Mouse (Mus musculus) bone marrow macrophage, adult 2 months (primary cell): ENCODE measurements at regions not wholly inside any gene's neighbourhood (a gene's known extent, or its start where the extent isn't known, plus 50 kb on each side); places are given as distances from the start of the nearest gene placed in this dataset.

ENCODE experiments used
- CTCF ChIP-seq: IDR thresholded peaks from 2 replicates; pipeline ENCODE4 v1.5.1; 2012; ENCODE audit warnings: low read depth, mild to moderate bottlenecking, low read length, moderate library complexity
- POLR2A ChIP-seq: IDR thresholded peaks from 2 replicates; pipeline ENCODE4 v1.6.1; 2012; ENCODE audit warnings: mild to moderate bottlenecking, low read depth, low read length, borderline replicate concordance

DNA sequence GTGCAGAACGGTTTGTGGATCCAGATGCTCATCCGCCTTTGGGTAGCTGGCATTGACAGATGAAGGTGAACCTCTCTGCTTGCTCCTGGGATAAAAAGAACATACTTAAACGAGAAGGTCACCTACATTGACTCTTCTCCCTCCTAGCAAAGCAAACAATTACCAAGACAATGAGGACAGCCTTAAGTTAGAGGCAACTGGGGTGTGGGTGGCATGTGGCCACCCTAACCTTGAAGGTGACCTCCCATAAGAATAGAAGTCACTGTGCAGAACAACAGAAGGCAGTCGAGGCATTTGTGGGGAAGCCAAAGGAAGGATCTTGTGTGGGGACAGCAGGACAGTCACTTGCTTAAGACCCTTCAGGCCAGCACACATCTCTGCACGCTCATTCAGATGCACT lies 119.0 kb upstream of the Ralgapa2 start:
- TF ChIP-seq CTCF (no peak), POLR2A (no peak)
